Mouse (Mus musculus): ENCODE measurements at regions not wholly inside any gene's neighbourhood (a gene's known extent, or its start where the extent isn't known, plus 50 kb on each side); places are given as distances from the start of the nearest gene placed in this dataset.
"Not testable (repeated sequence)": the region's sequence is repeated elsewhere in the genome, so short reads cannot be mapped to it uniquely, and the experiment has no call there.

- Histone ChIP-seq H3K9me3 (ENCODE audit: control insufficient read depth, low read depth, low read length) (no peaks in the 10 kb centered on the region), H3K27me3 (ENCODE audit: control insufficient read depth, insufficient read depth, low read length) (no peaks in the 10 kb centered on the region), H3K36me3 (ENCODE audit: control insufficient read depth, insufficient read depth, low read length) (no peaks in the 10 kb centered on the region), H3K4me1 (ENCODE audit: control insufficient read depth, insufficient read depth, low read length) (no peaks in the 10 kb centered on the region), H3K9ac (replicated peaks; ENCODE audit: low read depth, low read length) (no peak overlapping the region), H3K27ac (ENCODE audit: low read length) (no peak overlapping the region), H3K4me3 (ENCODE audit: low read depth, low read length) (no peak overlapping the region), H3K4me2 (replicated peaks; ENCODE audit: low read depth, low read length) (no peak overlapping the region)
- no peak for ATAC-seq (ENCODE audit: insufficient number of reproducible peaks, insufficient read depth, low FRiP score, low read depth)
- 69% methylated on average over 10 of the region's 10 CpGs for WGBS
Observed at GRCm38 (mm10) chr13:107571539-107571938, 472.7 kb upstream of the Smim15 start.

- no peaks in the 10 kb centered on the region for H3K4me1 ChIP-seq (ENCODE audit: control insufficient read depth, insufficient read depth, low read length)
- WGBS, result 72% methylated on average over 2 of the region's 2 CpGs
- no peaks in the 10 kb centered on the region for H3K36me3 ChIP-seq (ENCODE audit: control insufficient read depth, insufficient read depth, low read length)
- no peak overlapping the region for H3K9ac ChIP-seq (replicated peaks; ENCODE audit: low read depth, low read length)
- H3K27ac ChIP-seq (ENCODE audit: low read length), result no peak overlapping the region; the same call in 1 of the 2 replicates
- no peaks in the 10 kb centered on the region for H3K9me3 ChIP-seq (ENCODE audit: control insufficient read depth, low read depth, low read length)
- no peak for ATAC-seq (ENCODE audit: insufficient number of reproducible peaks, insufficient read depth, low FRiP score, low read depth)
- no peaks in the 10 kb centered on the region for H3K27me3 ChIP-seq (ENCODE audit: control insufficient read depth, insufficient read depth, low read length)
- no peak overlapping the region for H3K4me3 ChIP-seq (ENCODE audit: low read depth, low read length)
- no peak overlapping the region for H3K4me2 ChIP-seq (replicated peaks; ENCODE audit: low read depth, low read length)
Observed at GRCm38 (mm10) chr13:107569477-107569876, 474.8 kb upstream of the Smim15 start.

- Histone ChIP-seq H3K36me3 (ENCODE audit: control insufficient read depth, insufficient read depth, low read length) (no peaks in the 10 kb centered on the region), H3K9ac (replicated peaks; ENCODE audit: low read depth, low read length) (no peak overlapping the region), H3K4me3 (ENCODE audit: low read depth, low read length) (no peak overlapping the region), H3K4me2 (replicated peaks; ENCODE audit: low read depth, low read length) (no peak overlapping the region), H3K4me1 (ENCODE audit: control insufficient read depth, insufficient read depth, low read length) (no peaks in the 10 kb centered on the region), H3K27me3 (ENCODE audit: control insufficient read depth, insufficient read depth, low read length) (no peaks in the 10 kb centered on the region), H3K27ac (ENCODE audit: low read length) (no peak overlapping the region; the same call in 1 of the 2 replicates), H3K9me3 (ENCODE audit: control insufficient read depth, low read depth, low read length) (no peaks in the 10 kb centered on the region)
- ATAC-seq (ENCODE audit: insufficient number of reproducible peaks, insufficient read depth, low FRiP score, low read depth), result no peak
- 36% methylated on average over 7 of the region's 7 CpGs for WGBS
Observed at GRCm38 (mm10) chr13:107568701-107569121, 475.5 kb upstream of the Smim15 start.

- Histone ChIP-seq H3K27ac (ENCODE audit: low read length) (no peak overlapping the region), H3K9ac (replicated peaks; ENCODE audit: low read depth, low read length) (no peak overlapping the region), H3K4me2 (replicated peaks; ENCODE audit: low read depth, low read length) (no peak overlapping the region), H3K27me3 (ENCODE audit: control insufficient read depth, insufficient read depth, low read length) (no peaks in the 10 kb centered on the region), H3K4me1 (ENCODE audit: control insufficient read depth, insufficient read depth, low read length) (0 out of 2 replicates have a peak, but pooled peaks cover 3% of the 10 kb centered on the region), H3K36me3 (ENCODE audit: control insufficient read depth, insufficient read depth, low read length) (no peaks in the 10 kb centered on the region), H3K4me3 (ENCODE audit: low read depth, low read length) (no peak overlapping the region), H3K9me3 (ENCODE audit: control insufficient read depth, low read depth, low read length) (no peaks in the 10 kb centered on the region)
- no peak for ATAC-seq (ENCODE audit: insufficient number of reproducible peaks, insufficient read depth, low FRiP score, low read depth)
- 87% methylated on average over 1 of the region's 1 CpGs for WGBS
Observed at GRCm38 (mm10) chr13:107562463-107562862, 481.8 kb upstream of the Smim15 start.

GRCm38 (mm10) chr13:107561529-107561928, 482.7 kb upstream of the Smim15 start:
- Histone ChIP-seq H3K4me2 (replicated peaks; ENCODE audit: low read depth, low read length) (no peak overlapping the region), H3K9ac (replicated peaks; ENCODE audit: low read depth, low read length) (no peak overlapping the region), H3K4me3 (ENCODE audit: low read depth, low read length) (no peak overlapping the region), H3K27me3 (ENCODE audit: control insufficient read depth, insufficient read depth, low read length) (no peaks in the 10 kb centered on the region), H3K27ac (ENCODE audit: low read length) (no peak overlapping the region), H3K36me3 (ENCODE audit: control insufficient read depth, insufficient read depth, low read length) (no peaks in the 10 kb centered on the region), H3K9me3 (ENCODE audit: control insufficient read depth, low read depth, low read length) (no peaks in the 10 kb centered on the region), H3K4me1 (ENCODE audit: control insufficient read depth, insufficient read depth, low read length) (0 out of 2 replicates have a peak, but pooled peaks cover 3% of the 10 kb centered on the region)
- 52% methylated on average over 2 of the region's 2 CpGs for WGBS
- ATAC-seq (ENCODE audit: insufficient number of reproducible peaks, insufficient read depth, low FRiP score, low read depth), result no peak

- H3K9me3 ChIP-seq (ENCODE audit: control insufficient read depth, low read depth, low read length), result no peaks in the 10 kb centered on the region
- 76% methylated on average over 3 of the region's 3 CpGs for WGBS
Observed at GRCm38 (mm10) chr13:107555958-107556357, 488.3 kb upstream of the Smim15 start.

GRCm38 (mm10) chr13:107554091-107554490, 490.2 kb upstream of the Smim15 start:
- Histone ChIP-seq H3K4me1 (ENCODE audit: control insufficient read depth, insufficient read depth, low read length) (no peaks in the 10 kb centered on the region), H3K27me3 (ENCODE audit: control insufficient read depth, insufficient read depth, low read length) (no peaks in the 10 kb centered on the region), H3K27ac (ENCODE audit: low read length) (no peak overlapping the region), H3K4me2 (replicated peaks; ENCODE audit: low read depth, low read length) (no peak overlapping the region), H3K36me3 (ENCODE audit: control insufficient read depth, insufficient read depth, low read length) (no peaks in the 10 kb centered on the region), H3K4me3 (ENCODE audit: low read depth, low read length) (no peak overlapping the region), H3K9ac (replicated peaks; ENCODE audit: low read depth, low read length) (no peak overlapping the region), H3K9me3 (ENCODE audit: control insufficient read depth, low read depth, low read length) (no peaks in the 10 kb centered on the region)
- WGBS, result 79% methylated on average over 3 of the region's 3 CpGs
- no peak for ATAC-seq (ENCODE audit: insufficient number of reproducible peaks, insufficient read depth, low FRiP score, low read depth)

More at GRCm38 (mm10) chr13:107555958-107556357, 488.3 kb upstream of the Smim15 start:
- no peak overlapping the region for H3K4me3 ChIP-seq (ENCODE audit: low read depth, low read length)
- no peak overlapping the region for H3K27ac ChIP-seq (ENCODE audit: low read length)
- no peak overlapping the region for H3K4me2 ChIP-seq (replicated peaks; ENCODE audit: low read depth, low read length)
- H3K27me3 ChIP-seq (ENCODE audit: control insufficient read depth, insufficient read depth, low read length), result no peaks in the 10 kb centered on the region
- no peaks in the 10 kb centered on the region for H3K36me3 ChIP-seq (ENCODE audit: control insufficient read depth, insufficient read depth, low read length)
- H3K9ac ChIP-seq (replicated peaks; ENCODE audit: low read depth, low read length), result no peak overlapping the region
- ATAC-seq (ENCODE audit: insufficient number of reproducible peaks, insufficient read depth, low FRiP score, low read depth), result no peak
- no peaks in the 10 kb centered on the region for H3K4me1 ChIP-seq (ENCODE audit: control insufficient read depth, insufficient read depth, low read length)

- WGBS, result 90% methylated on average over 4 of the region's 4 CpGs
- Histone ChIP-seq H3K27ac (ENCODE audit: low read length) (no peak overlapping the region), H3K9me3 (ENCODE audit: control insufficient read depth, low read depth, low read length) (no peaks in the 10 kb centered on the region), H3K4me2 (replicated peaks; ENCODE audit: low read depth, low read length) (no peak overlapping the region), H3K4me1 (ENCODE audit: control insufficient read depth, insufficient read depth, low read length) (no peaks in the 10 kb centered on the region), H3K36me3 (ENCODE audit: control insufficient read depth, insufficient read depth, low read length) (no peaks in the 10 kb centered on the region), H3K9ac (replicated peaks; ENCODE audit: low read depth, low read length) (no peak overlapping the region), H3K4me3 (ENCODE audit: low read depth, low read length) (no peak overlapping the region), H3K27me3 (ENCODE audit: control insufficient read depth, insufficient read depth, low read length) (no peaks in the 10 kb centered on the region)
- ATAC-seq (ENCODE audit: insufficient number of reproducible peaks, insufficient read depth, low FRiP score, low read depth), result no peak
Observed at GRCm38 (mm10) chr13:107552165-107552564, 492.1 kb upstream of the Smim15 start.

- ATAC-seq (ENCODE audit: insufficient number of reproducible peaks, insufficient read depth, low FRiP score, low read depth); H3K9me3 ChIP-seq (ENCODE audit: control insufficient read depth, low read depth, low read length); H3K4me1 ChIP-seq (ENCODE audit: control insufficient read depth, insufficient read depth, low read length); H3K4me2 ChIP-seq (replicated peaks; ENCODE audit: low read depth, low read length); H3K36me3 ChIP-seq (ENCODE audit: control insufficient read depth, insufficient read depth, low read length); H3K27ac ChIP-seq (ENCODE audit: low read length); H3K9ac ChIP-seq (replicated peaks; ENCODE audit: low read depth, low read length); H3K27me3 ChIP-seq (ENCODE audit: control insufficient read depth, insufficient read depth, low read length); H3K4me3 ChIP-seq (ENCODE audit: low read depth, low read length): not testable (repeated sequence)
- 96% methylated on average over 7 of the region's 7 CpGs for WGBS
Observed at GRCm38 (mm10) chr13:107549995-107550394, 494.3 kb upstream of the Smim15 start.

Data from stomach, embryonic 14.5 days (tissue).